Mouse (Mus musculus) myocyte (in vitro differentiated cells): ENCODE measurements around the gene Mga. TPM values are rescaled to one million over a fixed set of nuclear protein-coding genes. Genes with fewer than 3 reads are reported as not detected.

Source experiments
- H3K27me3 ChIP-seq: one replicate; pipeline ENCODE4 v1.6.1; 2011; ENCODE audit not compliant: control insufficient read depth, insufficient read depth, insufficient read length
- H3K36me3 ChIP-seq: one replicate; pipeline ENCODE4 v1.6.1; 2011; ENCODE audit not compliant: control insufficient read depth, insufficient read depth
- H3K4me2 ChIP-seq: one replicate; pipeline ENCODE4 v1.6.1; 2011; ENCODE audit warnings: low read depth, control low read depth
- H3K4me3 ChIP-seq: one replicate; pipeline ENCODE4 v1.5.1; 2011; ENCODE audit warnings: mild to moderate bottlenecking, control low read depth, moderate library complexity
- H3K79me2 ChIP-seq: one replicate; pipeline ENCODE4 v1.6.1; 2011; ENCODE audit not compliant: control insufficient read depth, insufficient read depth
- H3ac ChIP-seq: one replicate; pipeline ENCODE4 v1.6.1; 2011; ENCODE audit not compliant: control insufficient read depth, insufficient read length
- CEBPB ChIP-seq: IDR thresholded peaks from 2 replicates; pipeline ENCODE4 v1.6.1; 2011; ENCODE audit warnings: mild to moderate bottlenecking, moderate library complexity; ENCODE audit not compliant: poor library complexity, insufficient read depth, severe bottlenecking
- E2F4 ChIP-seq: IDR thresholded peaks from one replicate; pipeline ENCODE4 v1.6.1; 2011; ENCODE audit warnings: mild to moderate bottlenecking, control low read depth, moderate library complexity; ENCODE audit not compliant: insufficient read depth
- MAX ChIP-seq: IDR thresholded peaks from one replicate; pipeline ENCODE4 v1.6.1; 2011; ENCODE audit warnings: low read depth, mild to moderate bottlenecking, control low read depth
- MYOD1 ChIP-seq, 3 experiments: IDR thresholded peaks; one replicate each; pipeline ENCODE4 v1.6.1; 2011; ENCODE audit warnings: control low read depth in 2 of 3, low read depth in 2 of 3, mild to moderate bottlenecking in 2 of 3, moderate library complexity in 1 of 3; ENCODE audit not compliant: insufficient read length in 2 of 3, control insufficient read depth in 1 of 3
- MYOG ChIP-seq, 3 experiments: IDR thresholded peaks; one replicate each; pipeline ENCODE4 v1.6.1; 2011; ENCODE audit warnings: control low read depth in 2 of 3, low read depth in 2 of 3, mild to moderate bottlenecking in 2 of 3; ENCODE audit not compliant: insufficient read length in 2 of 3, control insufficient read depth in 1 of 3, insufficient read depth in 1 of 3
- POLR2A ChIP-seq: IDR thresholded peaks from one replicate; pipeline ENCODE4 v1.6.1; 2011; ENCODE audit warnings: low read depth, mild to moderate bottlenecking, control low read depth, moderate library complexity; ENCODE audit not compliant: insufficient read length
- POLR2AphosphoS2 ChIP-seq: IDR thresholded peaks from one replicate; pipeline ENCODE4 v1.6.1; 2011; ENCODE audit warnings: low read depth, control low read depth; ENCODE audit not compliant: insufficient read length
- REST ChIP-seq: IDR thresholded peaks from one replicate; pipeline ENCODE4 v1.6.1; 2011; ENCODE audit warnings: mild to moderate bottlenecking, control low read depth, moderate library complexity; ENCODE audit not compliant: insufficient read depth, insufficient read length
- SRF ChIP-seq: IDR thresholded peaks from one replicate; pipeline ENCODE4 v1.6.1; 2011; ENCODE audit warnings: low read depth; ENCODE audit not compliant: control insufficient read depth, insufficient read length
- TCF12 ChIP-seq: IDR thresholded peaks from one replicate; pipeline ENCODE4 v1.6.1; 2011; ENCODE audit warnings: mild to moderate bottlenecking, control low read depth; ENCODE audit not compliant: poor library complexity, insufficient read depth, severe bottlenecking
- TCF3 ChIP-seq: IDR thresholded peaks from one replicate; pipeline ENCODE4 v1.6.1; 2011; ENCODE audit warnings: low read depth, control low read depth; ENCODE audit not compliant: insufficient read length
- USF1 ChIP-seq: IDR thresholded peaks from one replicate; pipeline ENCODE4 v1.6.1; 2011; ENCODE audit warnings: low read depth, mild to moderate bottlenecking, control low read depth, moderate library complexity
- polyA plus RNA-seq: library from polyadenylated mRNA; unstranded; fragments of >200 nt; fragmentation: generic; extraction: Trizol; gene quantifications from one replicate; pipeline ENCODE4 v1.2.1, GENCODE M21; 2012; ENCODE audit warnings: missing spikeins

Mga gene
- polyA plus RNA-seq, 1 experiment: 3.4 TPM

- Histone ChIP-seq H3K79me2 (peaks cover 15% of the 10 kb centered on the region), H3ac (peak overlapping the region; percentile 20), H3K27me3 (peaks cover 5% of the 10 kb centered on the region), H3K36me3 (no peaks in the 10 kb centered on the region), H3K4me3 (peak overlapping the region; percentile 41), H3K4me2 (peak overlapping the region; percentile 60)
- peak in 2 of 3 experiments; percentile 2 to 27 for TF ChIP-seq MYOG (IDR thresholded peaks at IDR 0.05; ENCODE audit: control insufficient read depth in 1 of 3, insufficient read depth in 1 of 3, insufficient read length in 2 of 3, low read depth in 2 of 3)
- TF ChIP-seq MAX: no peak
- peak in 1 of 3 experiments; percentile 21 for TF ChIP-seq MYOD1 (IDR thresholded peaks at IDR 0.05; ENCODE audit: control insufficient read depth in 1 of 3, insufficient read length in 2 of 3, low read depth in 2 of 3)
- peak; percentile 71 for TF ChIP-seq USF1
- no peak for TF ChIP-seq CEBPB
- TF ChIP-seq POLR2A: peak; percentile 50
- TF ChIP-seq SRF: no peak
- no peak for TF ChIP-seq TCF12
- TF ChIP-seq E2F4: no peak
- TF ChIP-seq REST: no peak
- TF ChIP-seq POLR2AphosphoS2: peak; percentile 48
- TF ChIP-seq TCF3: no peak
Observed at GRCm38 (mm10) chr2:119872371-119873104, 24.5 kb upstream of the Mga start.

DNA sequence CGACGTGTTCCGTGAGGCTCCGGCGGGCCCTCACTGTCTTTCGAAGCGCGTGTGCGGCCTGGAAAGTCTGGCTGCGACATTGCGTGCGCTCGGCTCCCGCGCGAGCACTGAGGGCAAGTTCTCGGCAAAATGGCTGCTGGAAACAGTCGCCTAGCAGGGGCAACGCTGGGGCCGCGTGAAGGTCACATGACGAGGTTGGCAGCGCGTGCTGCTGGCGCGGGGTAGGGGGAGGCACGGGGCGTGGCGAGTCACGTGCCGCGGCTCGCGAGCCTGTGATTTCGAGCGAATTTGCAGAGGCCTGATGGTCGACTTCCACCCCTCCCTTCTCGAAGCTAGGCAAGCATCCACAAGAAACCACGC, 23.9 kb upstream of the Mga start:
- H3K79me2 ChIP-seq: peaks cover 15% of the 10 kb centered on the region
- no peak for TF ChIP-seq CEBPB
- no peak for TF ChIP-seq TCF3
- no peak for TF ChIP-seq SRF
- TF ChIP-seq MYOD1 (IDR thresholded peaks at IDR 0.05; ENCODE audit: control insufficient read depth in 1 of 3, insufficient read length in 2 of 3, low read depth in 2 of 3): peak in 1 of 3 experiments; percentile 35
- TF ChIP-seq POLR2AphosphoS2: no peak
- no peak for TF ChIP-seq E2F4
- TF ChIP-seq MYOG (IDR thresholded peaks at IDR 0.05; ENCODE audit: control insufficient read depth in 1 of 3, insufficient read depth in 1 of 3, insufficient read length in 2 of 3, low read depth in 2 of 3): peak in 1 of 3 experiments; percentile 8
- TF ChIP-seq USF1: peak; percentile 82

GRCm38 (mm10) chr2:119875981-119876380, 21.0 kb upstream of the Mga start:
- Histone ChIP-seq H3K36me3 (no peaks in the 10 kb centered on the region), H3K4me3 (no peak overlapping the region), H3ac (no peak overlapping the region), H3K4me2 (no peak overlapping the region), H3K79me2 (peaks cover 19% of the 10 kb centered on the region), H3K27me3 (no peaks in the 10 kb centered on the region)
- no peak for TF ChIP-seq CEBPB
- TF ChIP-seq MYOD1 (IDR thresholded peaks at IDR 0.05; ENCODE audit: control insufficient read depth in 1 of 3, insufficient read length in 2 of 3, low read depth in 2 of 3): no peak
- TF ChIP-seq MAX: no peak
- TF ChIP-seq TCF12: no peak
- no peak for TF ChIP-seq POLR2AphosphoS2
- no peak for TF ChIP-seq MYOG (IDR thresholded peaks at IDR 0.05; ENCODE audit: control insufficient read depth in 1 of 3, insufficient read depth in 1 of 3, insufficient read length in 2 of 3, low read depth in 2 of 3)
- no peak for TF ChIP-seq POLR2A
- no peak for TF ChIP-seq TCF3
- no peak for TF ChIP-seq SRF
- no peak for TF ChIP-seq REST

More for the DNA sequence above, 23.9 kb upstream of the Mga start:
- peaks cover 5% of the 10 kb centered on the region for H3K27me3 ChIP-seq
- peak overlapping the region; percentile 41 for H3K4me3 ChIP-seq
- peak overlapping the region; percentile 20 for H3ac ChIP-seq
- peak overlapping the region; percentile 60 for H3K4me2 ChIP-seq
- no peaks in the 10 kb centered on the region for H3K36me3 ChIP-seq

- no peak overlapping the region for H3K4me2 ChIP-seq
- TF ChIP-seq POLR2A: no peak
- no peak for TF ChIP-seq USF1
- no peak for TF ChIP-seq MYOD1 (IDR thresholded peaks at IDR 0.05; ENCODE audit: control insufficient read depth in 1 of 3, insufficient read length in 2 of 3, low read depth in 2 of 3)
- no peak for TF ChIP-seq MYOG (IDR thresholded peaks at IDR 0.05; ENCODE audit: control insufficient read depth in 1 of 3, insufficient read depth in 1 of 3, insufficient read length in 2 of 3, low read depth in 2 of 3)
- no peak for TF ChIP-seq MAX
- TF ChIP-seq E2F4: no peak
- no peak for TF ChIP-seq SRF
- no peak for TF ChIP-seq CEBPB
- TF ChIP-seq POLR2AphosphoS2: no peak
- no peak for TF ChIP-seq REST
- TF ChIP-seq TCF12: no peak
- no peak for TF ChIP-seq TCF3
- H3K79me2 ChIP-seq: peaks cover 9% of the 10 kb centered on the region
- H3K4me3 ChIP-seq: no peak overlapping the region
- no peak overlapping the region for H3ac ChIP-seq
- no peaks in the 10 kb centered on the region for H3K27me3 ChIP-seq
- H3K36me3 ChIP-seq: no peaks in the 10 kb centered on the region
Observed at GRCm38 (mm10) chr2:119887201-119887600, 9.8 kb upstream of the Mga start.
